8 mouse cellular contexts compared by ENCODE assay signal in genomic region chr3:86920343-86921083, GRCm38 (mm10). TPM values are rescaled to one million over a fixed set of nuclear protein-coding genes. Genes with fewer than 3 reads are reported as not detected.
DNase-seq lines count a peak whose midpoint lies in the region; ATAC-seq and TF ChIP-seq lines count a peak whose summit lies in the region.

TSS of gene Dclk2 (minus strand) at chr3:86920852.

- peaks cover 35% of the 10 kb centered on the region for H3K27me3 ChIP-seq in heart, embryonic 10.5 days (ENCODE audit: insufficient read depth, poor library complexity, severe bottlenecking)
- peaks cover 27% of the 10 kb centered on the region for H3K27me3 ChIP-seq in limb, embryonic 15.5 days
- H3K27me3 ChIP-seq in midbrain, postnatal 0 days (ENCODE audit: insufficient read depth, low read length): no peaks in the 10 kb centered on the region

- H3K4me1 ChIP-seq in bone marrow macrophage, adult 2 months (ENCODE audit: control insufficient read depth, insufficient read depth, low read length): peaks cover 5% of the 10 kb centered on the region
- H3K4me1 ChIP-seq in heart, embryonic 10.5 days: peaks cover 13% of the 10 kb centered on the region
- H3K4me1 ChIP-seq in limb, embryonic 15.5 days: peaks cover 17% of the 10 kb centered on the region
- H3K4me1 ChIP-seq in midbrain, postnatal 0 days (ENCODE audit: insufficient read depth, low read length): peaks cover 20% of the 10 kb centered on the region

- DNase-seq in B cell, adult 2 months: peak; percentile 81 to 85
- DNase-seq in heart, embryonic 10.5 days (ENCODE audit: low spot score): peak; percentile 79
- peak; percentile 53 for DNase-seq in kidney, adult 9 months
- peak; percentile 89 for DNase-seq in midbrain, postnatal 0 days (ENCODE audit: low spot score)
- DNase-seq in spleen, postnatal 14 days (ENCODE audit: low spot score in 2 of 2): peak; percentile 47 to 61

- H3K36me3 ChIP-seq in heart, embryonic 10.5 days: no peaks in the 10 kb centered on the region
- H3K36me3 ChIP-seq in limb, embryonic 15.5 days: no peaks in the 10 kb centered on the region
- no peaks in the 10 kb centered on the region for H3K36me3 ChIP-seq in midbrain, postnatal 0 days (ENCODE audit: insufficient read depth, low read length)

- H3K9me3 ChIP-seq in heart, embryonic 10.5 days: no peaks in the 10 kb centered on the region
- H3K9me3 ChIP-seq in limb, embryonic 15.5 days: no peaks in the 10 kb centered on the region
- H3K9me3 ChIP-seq in midbrain, postnatal 0 days (ENCODE audit: low read length): no peaks in the 10 kb centered on the region

- under 1% methylated on average over 91 of the region's 91 CpGs for WGBS in heart, embryonic 10.5 days
- under 1% methylated on average over 65 of the region's 91 CpGs for WGBS in limb, embryonic 15.5 days
- WGBS in midbrain, postnatal 0 days: under 1% methylated on average over 68 of the region's 91 CpGs

- H3K4me2 ChIP-seq in limb, embryonic 15.5 days: peak within 1 kb of the TSS; percentile 96
- peak within 1 kb of the TSS; percentile 72 for H3K4me2 ChIP-seq in midbrain, postnatal 0 days (ENCODE audit: low read depth, low read length, poor library complexity, severe bottlenecking)

- ATAC-seq in erythroblast, adult 5-6 weeks (replicated peaks; ENCODE audit: low FRiP score, poor library complexity, severe bottlenecking): no peak
- ATAC-seq in limb, embryonic 15.5 days (ENCODE audit: insufficient number of reproducible peaks, low FRiP score, low TSS enrichment, low read depth): peak; percentile 76
- ATAC-seq in midbrain, postnatal 0 days (ENCODE audit: low FRiP score): peak; percentile 90

- H3K4me3 ChIP-seq in bone marrow macrophage, adult 2 months (ENCODE audit: insufficient read depth, low read length): peak within 1 kb of the TSS; percentile 78
- H3K4me3 ChIP-seq in heart, embryonic 10.5 days: peak within 1 kb of the TSS; percentile 87
- peak within 1 kb of the TSS; percentile 77 for H3K4me3 ChIP-seq in limb, embryonic 15.5 days
- H3K4me3 ChIP-seq in midbrain, postnatal 0 days (ENCODE audit: low read depth, low read length): peak within 1 kb of the TSS; percentile 70

- TF ChIP-seq POLR2A in bone marrow macrophage, adult 2 months (IDR thresholded peaks at IDR 0.05; ENCODE audit: borderline replicate concordance, low read depth, low read length): no peak

- no peak for TF ChIP-seq CTCF in bone marrow macrophage, adult 2 months (IDR thresholded peaks at IDR 0.05; ENCODE audit: low read depth, low read length)
- no peak for TF ChIP-seq CTCF in midbrain, postnatal 0 days (IDR thresholded peaks at IDR 0.05)

- H3K9ac ChIP-seq in limb, embryonic 15.5 days: peak within 1 kb of the TSS; percentile 67
- peak within 1 kb of the TSS; percentile 78 for H3K9ac ChIP-seq in midbrain, postnatal 0 days (replicated peaks; ENCODE audit: low read length, poor library complexity, severe bottlenecking)

- H3K27ac ChIP-seq in bone marrow macrophage, adult 2 months (ENCODE audit: insufficient read depth, low read depth, low read length): no peak within 1 kb of the TSS
- peak within 1 kb of the TSS; percentile 91 for H3K27ac ChIP-seq in heart, embryonic 10.5 days
- H3K27ac ChIP-seq in limb, embryonic 15.5 days: no peak within 1 kb of the TSS; the same call in 1 of the 2 replicates
- H3K27ac ChIP-seq in midbrain, postnatal 0 days (ENCODE audit: low read depth, low read length): peak within 1 kb of the TSS; percentile 84

RNA-seq across cellular contexts. Expression of gene Dclk2, which starts in this region (rescaled TPM):
- polyA plus RNA-seq in bone marrow macrophage, adult 2 months (2012; ENCODE audit: insufficient read depth, insufficient read length, missing spikeins): 0.11 TPM in 1 of 2 replicates, not detected in the other
- total RNA-seq in erythroblast, adult 5-6 weeks (2015; ENCODE audit: low replicate concordance): 29.4 and 35.9 TPM in 2 replicates
- total RNA-seq in erythroblast, adult 5-6 weeks (2017; ENCODE audit: low replicate concordance): 60.2 and 63.1 TPM in 2 replicates
- 3.7 and 4.0 TPM in 2 replicates for polyA plus RNA-seq in heart, embryonic 10.5 days (2016; fragmentation: Nextera tagmentation; extraction: Ambion mirVana)
- polyA plus RNA-seq in limb, embryonic 15.5 days (2015; fragmentation: Nextera tagmentation; extraction: Ambion mirVana): 3.4 and 4.5 TPM in 2 replicates
- 158 and 162 TPM in 2 replicates for total RNA-seq in midbrain, postnatal 0 days (2014; rRNA removed)
- 61.8 and 71.6 TPM in 2 replicates for polyA plus RNA-seq in midbrain, postnatal 0 days (2015; fragmentation: Nextera tagmentation; extraction: Ambion mirVana)

Comparison
In these comparisons a context has a peak if more than half of its experiments do, and no peak if none do; other contexts are left out.
1. RNA of gene Dclk2 (polyA plus RNA-seq): 61.8 to 71.6 TPM in midbrain, postnatal 0 days; 3.4 to 4.5 TPM in limb, embryonic 15.5 days, 3.7 to 4.0 TPM in heart, embryonic 10.5 days and 0.11 TPM in bone marrow macrophage, adult 2 months; every median in the first group is over 10 times any median in the second.
2. H3K27ac ChIP-seq: peak in heart, embryonic 10.5 days (single experiment) and midbrain, postnatal 0 days (single experiment); none in bone marrow macrophage, adult 2 months (single experiment) and limb, embryonic 15.5 days (single experiment).
3. Peak in every context shown above with its lines, with median percentiles within 50 percentile points of each other: DNase-seq and H3K4me3 ChIP-seq.